Mouse (Mus musculus): ENCODE results near the gene Gm5930.
"Not testable (repeated sequence)": the region's sequence is repeated elsewhere in the genome, so short reads cannot be mapped to it uniquely, and the experiment has no call there.

Gene Gm5930

GRCm38 (mm10) chr14:44338484-44338883, at the start of gene Gm5930:
TSS of gene Gm5930 (minus strand) at chr14:44338584.
- DNase-seq: not testable (repeated sequence)

GRCm38 (mm10) chr14:44384233-44384632, 45.8 kb upstream of the Gm5930 start:
- not testable (repeated sequence) for DNase-seq

- DNase-seq: not testable (repeated sequence)
These were observed 26.7 kb upstream of the Gm5930 start, which contains the start of gene Gm8229 for GRCm38 (mm10) chr14:44365057-44365456. TSS of gene Gm8229 (plus strand) at chr14:44365357.

GRCm38 (mm10) chr14:44362301-44362700, 23.9 kb upstream of the Gm5930 start:
- peak; percentile 3 for DNase-seq

GRCm38 (mm10) chr14:44361416-44361815, 23.0 kb upstream of the Gm5930 start:
- not testable (repeated sequence) for DNase-seq

GRCm38 (mm10) chr14:44312049-44312448, 26.3 kb downstream of the Gm5930 start:
- not testable (repeated sequence) for DNase-seq

GRCm38 (mm10) chr14:44285280-44285679, 53.1 kb downstream of the Gm5930 start, which contains the start of gene Gm8220:
TSS of gene Gm8220 (plus strand) at chr14:44285580.
- not testable (repeated sequence) for DNase-seq

All from kidney, adult 9 months (tissue).